Mouse (Mus musculus): ENCODE data around the gene Gm38392.

Gm38392 gene

DNA sequence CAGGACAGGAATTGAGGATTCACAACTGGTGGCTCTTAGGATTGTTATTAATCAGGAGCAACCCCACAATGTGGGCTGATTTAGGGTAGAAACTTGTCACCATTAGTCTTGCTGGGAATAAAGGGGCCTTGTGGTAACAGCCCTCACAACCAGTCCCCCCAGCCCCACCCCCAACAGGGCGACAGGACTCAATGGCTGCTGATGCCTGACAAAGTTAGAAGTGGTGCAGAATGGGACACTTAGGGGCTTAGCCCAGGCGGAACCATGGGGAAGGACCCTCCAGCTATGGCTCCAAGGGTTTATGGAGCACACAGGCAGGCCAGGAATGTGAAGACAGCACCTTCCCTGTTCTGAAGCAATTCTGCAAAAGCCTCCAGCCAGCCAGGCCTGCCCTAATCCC lies 51.4 kb downstream of the Gm38392 start:
- DNase-seq (ENCODE audit: low spot score) = no peak

DNA sequence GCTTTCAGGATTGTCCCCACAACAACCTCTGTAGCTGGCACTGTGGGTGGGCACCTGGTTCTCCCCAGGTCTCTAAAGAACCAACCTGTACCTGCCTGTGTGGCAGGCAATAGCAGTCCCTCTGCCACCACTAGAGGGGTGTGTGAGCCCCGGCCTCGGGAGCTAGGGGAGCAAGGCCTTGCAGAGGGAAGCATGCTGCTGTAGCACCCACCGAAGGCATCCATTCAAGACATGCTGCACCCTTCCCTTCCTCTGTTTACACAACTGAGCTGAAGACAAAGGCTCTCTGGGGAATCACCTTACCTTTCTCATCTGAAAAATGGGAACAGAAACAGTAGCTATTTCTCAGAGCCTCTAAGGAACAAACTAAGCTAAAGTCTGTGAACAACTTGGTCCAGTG lies 51.8 kb downstream of the Gm38392 start:
- no peak for DNase-seq (ENCODE audit: low spot score)

GRCm38 (mm10) chr3:88234041-88234440 lies 53.0 kb downstream of the Gm38392 start:
- no peak for DNase-seq (ENCODE audit: low spot score)

GRCm38 (mm10) chr3:88232851-88233649 lies 54.0 kb downstream of the Gm38392 start:
- no peak for DNase-seq (ENCODE audit: low spot score)

DNA sequence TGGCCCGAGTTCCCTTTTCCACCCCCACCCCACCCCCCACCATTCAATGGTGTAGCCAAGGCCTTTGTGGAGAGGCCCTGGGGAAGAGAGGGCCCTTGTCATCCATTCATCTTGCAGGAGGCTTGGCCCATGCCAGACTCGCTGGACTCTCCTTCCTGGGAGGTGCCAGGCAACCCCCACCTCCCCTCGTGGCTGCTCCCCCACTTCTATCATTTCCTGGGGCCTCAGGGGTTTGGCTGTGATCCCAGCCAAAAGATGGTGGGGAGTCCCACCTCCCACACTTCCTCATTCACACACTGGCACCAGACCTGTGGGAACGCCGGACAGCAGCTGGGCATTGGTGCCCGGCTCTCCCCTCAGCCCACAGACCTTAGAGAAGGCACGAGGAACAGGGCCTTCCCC lies 54.7 kb downstream of the Gm38392 start:
- DNase-seq (ENCODE audit: low spot score) = no peak

DNA sequence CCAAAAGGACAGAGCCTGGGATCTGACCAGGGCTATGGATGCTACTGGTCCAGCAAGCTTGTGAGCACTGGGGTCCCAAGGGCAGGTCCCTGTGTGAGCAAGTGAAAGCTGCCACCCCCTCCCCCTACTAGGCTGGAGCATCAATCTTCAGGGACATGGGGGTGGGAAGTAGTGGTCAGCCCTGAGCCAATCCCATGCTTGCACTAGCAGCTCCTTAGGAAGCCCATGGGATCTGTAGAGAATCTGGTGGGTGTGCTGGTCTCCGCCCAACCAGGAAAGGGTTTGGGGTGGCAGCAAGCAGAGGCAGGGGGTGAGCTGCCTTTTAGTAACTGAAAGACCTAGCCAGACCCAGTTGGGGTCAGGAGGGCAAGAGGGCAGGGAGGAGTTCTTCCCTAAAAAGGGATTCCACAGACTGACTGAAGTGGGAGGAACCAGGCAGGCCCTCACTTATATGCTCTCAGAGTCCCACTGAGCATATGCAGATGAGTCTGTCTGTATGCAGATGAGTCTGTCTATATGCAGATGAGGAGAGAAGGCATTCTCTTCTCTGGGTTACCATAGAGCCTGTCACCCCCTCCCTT lies 55.9 kb downstream of the Gm38392 start:
- DNase-seq (ENCODE audit: low spot score) = no peak

- no peak for DNase-seq (ENCODE audit: low spot score)
Measured at GRCm38 (mm10) chr3:88230262-88231047, 56.6 kb downstream of the Gm38392 start.

DNA sequence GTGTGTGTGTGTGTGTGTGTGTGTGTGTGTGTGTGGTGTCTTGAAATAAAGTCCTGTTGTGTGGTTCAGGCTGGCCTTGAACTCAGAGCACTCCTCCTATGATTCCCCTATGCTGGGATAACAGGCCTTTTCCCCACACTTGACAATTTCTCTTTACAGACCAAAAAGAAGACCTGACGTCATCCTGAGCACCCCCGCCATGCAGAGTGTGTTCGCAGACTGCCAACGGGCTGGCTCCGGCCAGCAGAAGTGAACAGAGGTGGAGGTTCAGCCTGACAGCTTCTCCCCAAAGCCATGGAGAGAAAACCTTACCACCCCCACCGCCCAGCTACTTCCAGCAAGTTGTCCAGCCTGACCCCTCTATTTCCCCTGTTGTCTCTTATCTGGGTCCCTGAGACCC lies 57.5 kb downstream of the Gm38392 start:
- no peak for DNase-seq (ENCODE audit: low spot score)

DNA sequence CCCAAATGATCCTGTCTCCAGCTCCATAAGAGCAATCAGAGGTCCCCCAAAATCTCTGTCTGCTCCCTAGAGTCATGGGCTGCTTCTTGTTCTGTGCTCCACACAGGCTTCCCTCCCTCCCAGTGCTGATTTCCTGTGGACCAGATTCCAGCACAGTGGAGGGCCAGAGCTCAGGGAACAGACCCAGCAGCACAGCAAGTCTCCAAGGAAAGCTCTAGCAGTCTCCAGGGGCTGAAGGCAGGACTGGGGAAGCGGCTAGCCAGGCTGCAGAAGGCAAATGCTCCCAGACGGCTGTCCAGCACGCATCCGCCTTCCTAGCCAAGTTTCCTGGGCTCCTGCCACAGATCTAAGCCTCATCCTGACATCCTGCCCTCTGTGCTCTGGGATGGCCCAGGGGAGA lies 58.1 kb downstream of the Gm38392 start:
- DNase-seq (ENCODE audit: low spot score) = no peak

DNA sequence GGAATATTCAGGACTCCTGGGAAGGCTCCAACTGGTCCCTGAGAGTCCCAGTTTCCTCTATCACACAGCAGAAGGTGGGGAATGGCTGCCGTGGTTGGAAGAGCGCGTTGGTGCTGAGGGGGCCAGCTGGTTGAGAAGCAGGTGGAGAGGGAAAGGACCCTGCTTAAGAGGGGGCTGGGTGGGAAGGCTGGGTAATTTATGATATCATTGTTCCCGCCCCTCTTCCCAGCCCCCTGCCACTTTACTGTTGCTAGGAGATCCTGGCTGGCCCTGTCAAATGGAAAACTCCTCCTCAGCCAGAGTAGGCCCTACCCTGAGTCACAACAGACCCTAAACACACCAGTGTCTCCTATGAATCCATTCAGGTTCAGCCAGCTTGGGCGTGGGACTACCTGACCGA lies 59.0 kb downstream of the Gm38392 start:
- no peak for DNase-seq (ENCODE audit: low spot score)

DNA sequence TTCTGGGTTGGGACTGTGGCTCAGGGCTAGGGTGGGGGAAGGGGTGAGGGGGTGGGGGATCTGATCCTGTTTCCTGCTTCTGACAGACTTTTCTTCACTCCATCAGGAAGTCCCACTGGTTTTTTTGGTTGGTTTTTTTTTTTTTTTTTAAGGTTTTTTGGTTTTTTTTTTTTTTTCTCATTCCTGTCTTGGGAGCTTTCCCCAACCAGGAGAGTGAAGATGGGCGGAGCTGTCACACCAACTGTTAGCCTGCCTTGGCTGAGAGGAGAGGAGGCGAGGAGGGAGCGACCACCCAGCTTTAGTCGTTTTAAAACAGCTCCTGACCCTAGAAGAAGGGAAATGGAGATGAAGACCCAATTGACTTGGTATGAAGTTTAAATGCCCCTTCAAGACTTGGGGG lies 59.8 kb downstream of the Gm38392 start:
- DNase-seq (ENCODE audit: low spot score) = no peak

DNA sequence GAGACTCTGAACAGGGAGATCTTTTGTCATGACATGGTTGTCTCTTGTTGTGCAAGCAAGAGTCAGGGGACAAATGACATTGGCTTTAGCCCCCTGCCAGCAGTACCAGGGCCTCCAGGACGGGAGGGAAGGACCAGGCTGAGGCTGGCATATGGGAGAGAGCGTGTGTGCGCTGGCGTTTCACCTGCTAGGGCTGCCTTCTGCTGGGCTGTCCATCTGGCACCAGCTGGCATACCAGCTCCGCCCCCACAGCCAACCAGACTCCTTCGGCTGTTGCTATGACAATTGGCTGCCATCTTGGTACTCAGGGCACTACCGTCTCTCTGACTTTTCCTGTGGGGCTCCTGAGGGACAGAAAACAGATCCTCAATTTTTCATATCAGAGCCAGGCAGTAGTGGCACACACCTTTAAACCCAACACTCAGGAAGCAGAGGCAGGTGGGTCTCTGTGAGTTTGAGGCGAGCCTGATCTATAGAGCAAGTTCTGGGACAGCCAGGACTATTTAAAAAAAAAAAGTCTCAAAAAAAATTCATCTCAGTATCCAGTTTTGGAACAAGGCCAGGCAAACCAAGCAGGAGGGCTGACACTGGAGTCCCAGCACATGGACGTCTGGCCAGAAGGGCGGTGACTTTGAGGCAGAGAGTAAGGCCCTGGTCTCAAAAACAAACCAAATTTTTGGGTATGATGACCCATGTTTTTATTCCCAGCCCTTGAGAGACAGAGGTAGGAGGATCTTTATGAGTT lies 60.7 kb downstream of the Gm38392 start:
- DNase-seq (ENCODE audit: low spot score) = no peak

DNA sequence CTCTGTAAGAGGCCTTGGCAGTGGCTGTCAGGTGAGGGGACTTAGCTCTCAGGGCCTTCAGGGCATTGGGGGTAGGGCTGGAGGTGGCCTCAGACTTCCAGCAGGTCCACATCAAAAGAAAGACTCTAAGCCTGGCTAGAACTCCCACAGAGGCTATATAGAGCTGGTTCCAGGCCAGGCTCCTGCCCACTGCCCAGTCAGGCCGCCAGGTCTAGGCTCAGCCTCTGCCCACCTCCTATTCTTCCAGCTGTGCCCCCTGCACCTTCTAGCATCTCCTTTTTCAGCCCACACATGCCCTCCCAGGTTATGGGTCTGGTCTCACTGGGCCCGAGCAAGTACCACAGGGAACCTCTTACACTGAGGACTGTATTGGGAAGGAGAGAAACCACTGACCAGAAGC lies 62.1 kb downstream of the Gm38392 start:
- DNase-seq (ENCODE audit: low spot score) = no peak

GRCm38 (mm10) chr3:88222446-88222845 lies 64.6 kb downstream of the Gm38392 start:
- DNase-seq (ENCODE audit: low spot score) = no peak

DNA sequence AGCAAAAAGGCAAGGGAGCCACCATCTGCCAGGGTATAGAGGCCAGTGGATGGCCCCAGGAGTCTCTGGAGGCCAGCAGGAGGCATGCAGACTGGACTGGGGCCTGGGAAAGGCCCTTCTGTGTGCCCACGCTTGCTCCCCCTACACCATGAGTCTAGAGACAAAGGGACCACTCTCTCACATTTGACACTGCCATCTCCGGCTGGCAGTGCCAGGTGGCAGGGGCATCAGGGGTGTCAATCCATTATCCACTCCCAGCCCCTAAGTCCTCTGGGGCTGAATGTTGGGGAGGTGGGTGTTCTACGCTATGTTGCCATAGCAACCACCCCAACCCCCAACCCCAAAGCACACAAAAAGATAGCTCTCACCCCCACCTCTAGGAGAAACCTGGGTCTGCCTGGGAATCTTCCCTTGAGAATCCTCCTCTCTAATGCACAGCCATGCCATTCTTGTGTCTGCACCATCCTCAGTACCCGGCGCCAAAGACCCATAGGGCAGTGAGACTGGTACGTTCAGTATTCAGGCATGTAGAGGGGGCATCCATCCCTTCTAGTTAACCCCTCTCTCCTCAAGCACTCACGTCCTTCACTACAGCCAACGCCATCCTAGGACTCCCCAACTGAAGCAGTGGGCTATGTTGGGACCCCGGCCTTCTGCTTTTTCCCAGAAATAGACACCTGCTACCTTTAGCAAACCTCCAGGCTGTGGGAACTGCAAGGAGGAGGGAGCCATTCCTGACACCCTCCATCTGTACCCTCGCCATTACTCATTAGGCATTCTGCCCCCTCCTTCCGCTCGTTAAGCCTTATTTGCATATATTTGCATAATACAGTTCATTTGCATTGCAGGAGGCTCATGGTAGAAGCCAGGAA lies 65.3 kb downstream of the Gm38392 start:
- DNase-seq (ENCODE audit: low spot score) = no peak

- peak; percentile 89 for DNase-seq (ENCODE audit: low spot score)
Measured at GRCm38 (mm10) chr3:88220842-88221241, 66.2 kb downstream of the Gm38392 start.

DNA sequence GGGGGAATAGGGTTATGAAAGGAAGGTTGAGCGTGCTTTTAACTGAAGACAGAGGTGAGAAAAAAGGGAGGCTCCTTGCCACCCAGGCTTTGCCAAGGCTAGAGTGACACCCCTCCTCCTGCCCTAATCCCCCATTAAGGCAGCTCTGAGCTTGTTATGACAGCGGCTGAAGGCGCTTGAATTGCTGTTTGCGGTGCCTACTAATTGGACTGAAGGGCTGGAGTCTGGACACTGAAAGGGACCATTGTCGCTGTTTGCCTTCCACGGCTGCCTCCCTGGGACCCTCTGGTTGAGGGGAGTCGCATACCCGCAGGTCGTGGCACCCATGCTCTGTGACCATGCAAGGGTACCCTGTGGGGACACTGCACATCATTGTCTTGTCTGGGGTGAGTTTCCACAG lies 67.1 kb downstream of the Gm38392 start:
- DNase-seq (ENCODE audit: low spot score) = no peak

DNA sequence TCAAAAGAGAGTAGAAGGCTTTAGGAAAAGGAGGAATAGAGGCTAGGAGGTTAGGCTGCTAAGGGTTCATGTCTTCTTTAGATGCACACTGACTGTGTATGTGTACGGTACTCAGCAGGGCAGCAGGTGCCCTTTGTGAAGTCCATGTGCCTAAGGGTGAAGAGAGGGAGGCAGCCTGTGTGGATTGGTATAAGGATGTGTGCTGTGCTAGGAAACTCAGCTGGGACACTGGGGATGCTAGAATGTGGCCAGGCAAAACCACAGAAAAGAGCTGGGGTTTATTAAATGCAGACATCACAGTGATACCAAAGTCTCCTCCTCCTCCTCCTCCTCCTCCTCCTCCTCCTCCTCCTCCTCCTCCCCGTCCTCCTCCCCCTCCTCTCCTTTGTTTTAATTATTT lies 69.3 kb downstream of the Gm38392 start:
- DNase-seq (ENCODE audit: low spot score) = no peak

DNA sequence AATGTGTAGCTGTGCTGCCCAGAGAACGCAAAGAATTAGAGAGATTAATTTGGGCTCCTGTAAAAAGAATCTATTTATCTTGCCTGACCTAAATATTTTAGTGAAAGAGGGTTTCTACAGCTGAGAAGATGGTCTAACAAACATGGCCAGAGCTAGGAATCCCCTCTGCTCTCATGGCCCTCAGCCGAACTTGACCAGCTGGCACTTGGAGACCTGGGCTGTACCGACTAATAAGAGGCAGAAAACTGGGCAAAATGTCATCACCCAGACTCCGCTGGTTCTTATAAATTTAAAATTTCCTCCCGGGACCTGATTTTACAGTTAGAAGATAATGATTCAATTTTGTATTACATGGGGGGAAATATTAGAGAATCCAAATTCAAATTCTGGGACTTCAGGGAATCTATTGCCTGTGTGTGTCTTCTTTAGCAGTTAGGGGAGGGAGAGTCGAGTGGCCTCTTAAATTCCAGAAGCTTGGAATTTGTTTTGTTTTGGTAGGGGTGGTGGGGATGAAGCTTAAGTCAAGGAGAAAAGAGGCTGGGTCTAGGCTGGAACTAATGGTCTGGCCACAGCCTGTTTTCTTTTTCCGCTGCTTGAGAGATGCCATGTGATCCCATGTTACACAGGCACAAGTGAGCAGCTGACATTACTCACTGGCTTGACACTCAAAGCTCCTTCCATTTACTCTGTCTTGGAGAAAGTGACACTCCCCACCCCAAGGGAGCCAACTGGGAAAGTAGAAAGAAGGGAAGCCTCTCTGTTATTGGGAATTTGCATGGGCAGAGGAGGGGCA lies 70.3 kb downstream of the Gm38392 start:
- no peak for DNase-seq (ENCODE audit: low spot score)

- no peak for DNase-seq (ENCODE audit: low spot score)
Measured at GRCm38 (mm10) chr3:88216116-88216515, 70.9 kb downstream of the Gm38392 start.

Measured in embryo, embryonic 10.5 days (tissue).